Mouse (Mus musculus) kidney, postnatal 14 days (tissue): ENCODE results near the gene Marcksl1.
A peak's percentile ranks its signal among the peaks of the same experiment; 100 is the strongest.
"Not testable (repeated sequence)": the region's sequence is repeated elsewhere in the genome, so short reads cannot be mapped to it uniquely, and the experiment has no call there.

Source experiments
- DNase-seq: peaks from one replicate; pipeline ENCODE4 v3.0.0; 2022; ENCODE audit warnings: mixed read lengths

Marcksl1 gene

DNA sequence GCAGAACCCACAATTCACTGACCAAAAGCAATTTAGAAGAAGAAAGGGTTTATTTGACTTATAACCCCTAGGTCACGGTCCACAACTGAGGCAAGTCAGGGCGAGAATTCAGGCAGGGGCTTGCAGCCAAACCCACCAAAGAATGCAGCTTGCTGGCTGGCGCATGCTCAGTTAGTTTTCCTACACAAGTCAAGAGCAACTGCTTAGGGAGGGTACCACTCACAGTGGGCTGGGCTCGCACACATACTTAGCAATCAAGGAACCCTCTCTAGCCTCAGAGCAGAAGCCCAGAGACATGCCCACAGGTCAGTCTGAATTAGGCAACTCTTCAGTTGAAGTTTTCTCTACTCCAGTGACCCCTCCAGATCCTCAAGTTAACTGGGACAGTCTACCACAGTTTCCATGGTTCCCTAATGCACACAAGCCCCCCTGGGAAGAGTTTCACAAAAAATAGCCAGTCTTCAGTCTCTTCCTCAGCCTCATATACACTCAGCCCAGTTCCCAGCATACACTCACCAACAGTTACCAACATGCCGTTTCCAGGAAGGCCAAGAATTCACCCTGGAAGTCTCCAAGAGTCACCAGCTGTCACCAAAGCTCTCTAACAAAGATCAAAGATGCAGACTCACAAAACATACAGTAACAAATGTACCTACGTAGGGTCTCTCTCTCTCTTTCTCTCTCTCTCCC lies 2.5 kb upstream of the Marcksl1 start:
- no peak for DNase-seq

GRCm38 (mm10) chr4:129511413-129512096 lies 1.8 kb upstream of the Marcksl1 start:
- no peak for DNase-seq

GRCm38 (mm10) chr4:129513891-129514290 lies 510 bp downstream of the Marcksl1 start:
- no peak for DNase-seq

DNA sequence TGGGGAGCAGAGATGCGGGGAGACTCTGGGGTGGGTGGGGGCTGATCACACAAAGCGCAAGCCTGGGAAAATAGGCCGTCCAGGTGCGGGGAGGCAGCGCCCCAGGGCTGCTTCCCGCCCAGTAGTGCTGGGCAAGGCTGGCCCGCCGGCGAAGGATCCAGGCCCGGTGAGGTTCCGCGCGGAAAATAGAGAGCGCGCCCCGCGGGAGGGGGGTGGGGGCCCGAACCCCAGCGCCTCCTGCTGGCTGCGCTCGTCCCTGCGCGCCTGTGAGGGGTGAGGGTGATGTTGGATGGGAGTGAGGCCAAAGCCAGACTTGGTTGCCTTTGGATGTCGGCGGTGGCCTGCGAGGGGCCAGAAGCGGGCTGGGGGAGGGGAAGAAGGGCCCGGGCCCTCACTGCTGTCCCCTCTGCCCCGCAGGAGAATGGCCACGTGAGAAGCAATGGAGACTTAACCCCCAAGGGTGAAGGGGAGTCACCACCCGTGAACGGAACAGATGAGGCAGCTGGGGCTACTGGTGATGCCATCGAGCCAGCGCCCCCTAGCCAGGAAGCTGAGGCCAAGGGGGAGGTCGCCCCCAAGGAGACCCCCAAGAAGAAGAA lies 1.0 kb downstream of the Marcksl1 start:
- peak; percentile 78 for DNase-seq

DNA sequence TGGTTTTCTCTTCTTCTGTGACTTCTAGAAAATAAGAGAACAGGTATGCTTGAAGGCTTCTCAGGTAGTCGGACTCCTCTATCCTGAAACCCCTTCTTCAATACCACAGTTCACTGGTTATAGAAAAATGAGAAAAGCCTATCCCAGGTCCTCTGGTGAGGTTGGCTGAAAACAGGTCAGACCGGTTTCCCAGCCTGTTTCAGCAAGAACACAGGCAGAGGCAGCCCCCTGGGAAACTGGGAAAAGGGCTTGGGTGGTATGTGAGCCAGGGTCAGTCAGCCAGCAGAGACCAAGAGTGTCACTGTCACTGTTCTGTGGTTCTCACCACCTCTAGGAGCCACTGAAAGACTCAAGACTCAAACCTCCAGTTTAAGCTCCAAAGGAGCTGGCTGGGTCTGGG lies 3.5 kb downstream of the Marcksl1 start:
- peak; percentile 74 for DNase-seq

DNA sequence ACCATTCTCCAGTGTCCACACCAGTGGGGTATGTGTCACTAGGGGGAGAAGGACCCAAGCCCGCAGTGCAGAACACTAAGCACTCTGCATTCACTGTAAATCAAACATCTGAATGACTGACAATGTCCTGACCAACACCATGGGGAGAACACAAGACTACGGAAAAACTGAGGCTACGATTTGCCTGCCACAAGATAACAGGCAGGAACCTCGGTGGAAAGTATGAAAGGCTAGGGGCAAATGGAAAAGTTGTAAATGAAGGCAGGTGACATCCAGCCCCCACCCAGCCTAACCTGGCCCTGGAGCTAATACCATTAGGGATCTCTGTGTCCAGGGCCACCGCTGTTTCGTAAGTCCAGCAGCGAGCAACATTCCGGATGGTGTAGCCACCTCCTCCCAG lies 5.1 kb downstream of the Marcksl1 start:
- DNase-seq, result no peak

DNA sequence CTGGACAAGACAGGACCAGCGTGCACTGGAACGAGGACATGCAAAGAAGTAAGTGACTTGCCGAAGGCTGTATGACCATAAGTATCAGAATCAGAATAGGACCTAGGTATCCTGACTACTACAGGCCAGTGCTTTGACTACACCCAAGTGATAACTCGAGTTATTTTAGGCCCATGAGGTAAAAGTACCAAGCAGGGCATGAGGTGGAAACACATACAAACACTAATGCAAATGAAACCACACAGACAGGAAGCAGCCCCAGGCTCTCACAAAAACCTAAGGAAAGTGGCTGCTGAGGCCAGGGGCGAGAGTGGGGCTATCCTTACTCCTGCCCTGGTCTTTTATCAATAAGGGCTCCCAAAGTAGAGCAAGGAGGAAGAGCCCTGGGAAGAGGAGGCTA lies 12.0 kb downstream of the Marcksl1 start:
- no peak for DNase-seq

DNA sequence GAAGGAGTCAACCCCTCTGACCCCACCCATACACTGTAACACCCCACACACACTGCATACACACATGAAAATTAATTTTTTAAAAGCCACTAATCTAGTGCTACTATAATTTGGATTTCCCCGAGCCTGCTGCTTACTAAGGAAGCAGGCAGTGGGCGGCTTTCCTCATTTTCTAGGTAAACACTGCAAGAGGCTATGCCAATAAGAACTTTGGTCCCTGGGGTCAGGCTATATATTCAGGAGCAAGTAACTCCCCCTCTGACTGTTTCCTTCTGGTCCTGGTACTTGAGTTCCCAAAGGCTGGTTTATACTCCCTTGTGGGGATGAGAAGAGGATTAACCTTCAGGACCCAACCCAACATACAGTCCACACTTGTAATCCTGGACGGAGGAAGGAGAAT lies 12.5 kb downstream of the Marcksl1 start:
- no peak for DNase-seq

DNA sequence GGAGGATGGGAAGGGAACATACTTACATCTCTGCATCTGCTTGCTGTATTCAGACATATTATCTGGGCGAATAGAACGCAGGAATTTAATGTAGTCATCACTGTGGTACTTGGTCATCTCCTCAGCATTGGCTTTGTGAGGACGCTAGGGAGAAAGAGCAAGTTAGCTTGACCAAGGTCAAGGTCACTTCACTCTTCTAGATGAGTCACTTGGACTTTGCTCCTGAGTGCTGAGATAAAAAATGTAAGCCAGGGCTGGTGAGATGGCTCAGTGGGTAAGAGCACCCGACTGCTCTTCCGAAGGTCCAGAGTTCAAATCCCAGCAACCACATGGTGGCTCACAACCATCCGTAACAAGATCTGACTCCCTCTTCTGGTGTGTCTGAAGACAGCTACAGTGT lies 15.5 kb downstream of the Marcksl1 start:
- DNase-seq, result not testable (repeated sequence)

DNA sequence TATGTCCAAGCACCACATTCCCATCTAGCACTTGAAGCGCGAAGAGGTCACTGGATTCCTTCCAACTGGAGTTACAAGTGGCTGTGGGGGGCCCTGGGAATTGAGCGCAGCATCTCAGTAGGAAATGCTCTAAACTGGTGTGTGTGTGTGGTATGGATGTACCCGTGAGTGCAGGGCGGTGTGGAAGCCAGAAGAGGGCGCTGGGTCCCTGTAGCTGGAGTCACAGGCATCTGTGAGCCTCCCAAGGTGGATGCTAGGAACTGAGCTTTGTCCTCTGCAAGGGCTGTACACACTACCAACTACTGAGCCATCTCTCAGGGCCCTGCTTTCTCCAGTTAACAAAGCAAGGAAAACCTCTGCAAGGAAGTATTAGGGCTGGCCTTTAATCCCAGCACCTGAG lies 26.6 kb downstream of the Marcksl1 start:
- DNase-seq, result peak; percentile 25

GRCm38 (mm10) chr4:129541868-129542591 lies 28.6 kb downstream of the Marcksl1 start:
- DNase-seq, result peak; percentile 21

DNA sequence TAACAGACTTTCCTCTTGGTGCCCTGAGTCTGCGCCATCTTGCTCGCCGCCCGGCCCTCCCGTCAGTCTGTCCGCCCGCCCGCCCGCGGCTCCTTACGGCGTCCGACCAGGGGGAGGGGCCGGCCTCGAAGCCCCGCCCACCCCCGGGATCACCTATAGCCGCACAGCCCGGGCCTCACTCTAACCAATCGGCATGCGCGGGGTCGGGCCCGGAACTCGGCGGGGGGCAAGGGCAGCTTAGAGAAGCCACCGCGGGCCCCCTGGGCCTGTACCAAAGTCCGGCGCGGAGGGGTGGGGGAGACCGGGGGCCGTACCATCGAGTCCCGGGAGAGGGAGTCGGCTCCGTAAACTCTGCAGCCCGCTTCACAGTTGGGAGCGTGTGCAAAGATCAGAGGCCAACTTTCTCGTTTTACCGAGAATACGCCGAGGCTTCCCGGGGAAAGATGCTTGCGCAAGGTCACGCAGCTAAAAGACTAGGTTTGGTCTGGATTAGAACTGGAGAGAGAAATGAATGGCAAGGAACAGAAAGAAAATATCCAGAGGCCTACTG lies 29.3 kb downstream of the Marcksl1 start, which contains the start of gene Hdac1:
Gene Hdac1, minus strand, starts transcription at position 122 of the 550 bp plus-strand sequence.
- peak; percentile 99 for DNase-seq

DNA sequence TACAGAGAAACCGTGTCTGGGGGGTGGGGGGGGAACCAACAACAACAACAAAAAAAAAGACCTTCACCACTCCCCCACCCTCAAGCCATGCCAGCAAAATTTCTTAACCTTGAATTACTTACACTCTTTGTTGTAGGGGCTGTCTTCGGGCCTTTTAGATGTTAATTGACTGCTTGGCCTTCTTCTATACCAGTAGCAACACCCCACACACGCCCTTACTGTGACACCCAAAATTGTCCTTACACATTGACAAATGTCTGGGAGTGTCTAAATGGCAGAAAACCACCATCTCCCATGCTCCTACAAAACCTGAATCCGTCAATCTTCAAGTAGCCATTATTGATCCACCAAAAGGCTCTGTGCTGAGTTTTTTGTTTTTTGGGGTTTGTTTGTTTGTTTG lies 30.7 kb downstream of the Marcksl1 start:
- no peak for DNase-seq

- not testable (repeated sequence) for DNase-seq
Observed at GRCm38 (mm10) chr4:129547631-129548030, 34.2 kb downstream of the Marcksl1 start.

- DNase-seq, result peak; percentile 38
Observed at GRCm38 (mm10) chr4:129549306-129549705, 35.9 kb downstream of the Marcksl1 start.

- no peak for DNase-seq
Observed at GRCm38 (mm10) chr4:129550295-129550694, 36.9 kb downstream of the Marcksl1 start.

- DNase-seq, result not testable (repeated sequence)
Observed at GRCm38 (mm10) chr4:129554512-129554911, 41.1 kb downstream of the Marcksl1 start.

GRCm38 (mm10) chr4:129555421-129555861 lies 42.1 kb downstream of the Marcksl1 start:
- DNase-seq, result peak; percentile 67

DNA sequence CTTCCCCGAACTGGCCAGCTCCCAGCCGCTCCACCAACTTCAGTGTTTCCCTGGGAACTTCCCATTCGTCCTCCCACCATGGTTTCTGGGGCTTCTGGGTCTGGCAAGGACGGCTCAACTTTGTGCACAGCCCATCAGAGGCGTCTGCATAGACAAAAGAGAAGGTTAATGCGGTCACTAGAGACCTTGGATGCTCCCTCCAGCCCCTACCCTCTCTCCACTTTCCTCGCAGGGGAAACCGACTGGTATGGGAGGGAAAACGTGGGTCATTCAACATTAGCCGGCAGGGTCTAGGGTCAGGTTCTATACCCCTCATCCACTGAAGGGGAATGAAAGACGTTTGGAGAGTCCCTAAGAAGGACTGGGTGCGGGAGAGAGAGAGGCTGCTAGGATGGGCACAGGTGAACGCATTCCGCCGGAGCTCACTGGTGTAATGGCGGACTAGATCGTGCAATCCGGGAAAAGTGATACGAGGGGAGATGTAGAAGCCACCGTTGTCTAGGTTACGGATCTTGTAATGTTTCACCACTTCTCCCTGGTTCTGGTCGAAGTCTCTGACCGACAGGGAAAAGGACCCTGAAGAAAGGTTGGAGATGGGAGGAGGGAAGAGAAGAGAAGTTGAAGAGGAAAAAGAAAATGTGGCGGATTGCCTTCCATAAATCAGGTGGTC lies 42.6 kb downstream of the Marcksl1 start:
- DNase-seq, result peak; percentile 29

GRCm38 (mm10) chr4:129556532-129557223 lies 43.3 kb downstream of the Marcksl1 start:
- DNase-seq, result peak; percentile 95

DNA sequence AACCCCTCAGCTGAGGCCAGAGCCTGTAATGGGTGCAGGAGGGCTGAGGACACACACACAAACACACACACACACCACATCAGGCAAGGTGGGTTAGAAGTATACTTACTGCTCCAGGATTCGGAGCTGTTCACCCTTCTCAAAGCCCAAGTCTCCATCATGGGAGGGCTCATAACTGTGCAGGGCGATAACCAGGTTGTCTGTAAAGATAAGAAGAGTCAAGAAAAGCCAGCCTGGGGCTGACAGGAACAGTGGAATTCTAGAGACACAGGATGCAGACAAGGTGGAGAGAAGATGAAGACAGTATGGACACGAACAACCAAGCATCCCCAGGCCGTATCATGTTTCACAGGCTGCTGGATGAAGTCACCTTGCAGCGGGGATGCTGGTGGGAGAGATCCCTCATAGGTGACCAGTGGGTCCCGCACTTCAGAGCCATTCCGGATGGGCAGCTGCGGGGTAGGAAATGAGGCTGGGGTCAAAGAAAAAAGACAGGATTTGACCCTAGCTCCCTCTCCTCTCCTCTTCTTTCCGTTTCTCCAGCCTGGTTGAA lies 44.0 kb downstream of the Marcksl1 start:
- DNase-seq, result no peak
